Mouse (Mus musculus): ENCODE data around the gene Klhdc10. TPM values are rescaled to one million over a fixed set of nuclear protein-coding genes. Genes with fewer than 3 reads are reported as not detected.
"Not testable (repeated sequence)": the region's sequence is repeated elsewhere in the genome, so short reads cannot be mapped to it uniquely, and the experiment has no call there.

Gene Klhdc10
- polyA plus RNA-seq, 1 experiment = 6.6 TPM

DNA sequence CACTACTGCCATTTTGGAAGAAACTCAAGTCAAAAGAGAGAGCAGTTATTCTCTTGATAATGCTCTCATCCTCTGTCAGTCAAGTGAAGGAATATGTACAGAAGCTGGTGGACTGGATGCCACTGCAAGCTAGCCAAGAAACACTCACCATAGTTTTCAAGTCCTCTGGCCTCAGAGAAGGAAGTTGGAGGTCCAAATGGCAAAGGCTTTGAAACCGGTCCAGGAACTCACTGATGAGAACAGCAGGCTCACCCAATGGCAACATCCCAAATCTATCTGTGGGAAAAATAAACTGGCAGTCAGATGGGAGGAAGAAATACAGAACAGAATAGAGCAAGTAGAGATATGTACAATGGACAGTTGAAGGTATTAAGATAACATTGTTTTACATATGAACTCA, 25.9 kb upstream of the Klhdc10 start:
- H3K27ac ChIP-seq (ENCODE audit: insufficient read depth, low read depth, low read length) = no peak overlapping the region
- WGBS = 50% methylated on average over 1 of the region's 1 CpGs
- no peak overlapping the region for H3K4me3 ChIP-seq (ENCODE audit: low read depth, low read length)
- TF ChIP-seq CTCF (IDR thresholded peaks at IDR 0.05; ENCODE audit: extremely low read depth, insufficient read length, insufficient replicate concordance, low read depth, low read length) (no peak), POLR2A (IDR thresholded peaks at IDR 0.05; ENCODE audit: low read depth, low read length) (no peak)
- H3K27me3 ChIP-seq (ENCODE audit: control insufficient read depth, insufficient read depth, low read length) = no peaks in the 10 kb centered on the region
- H3K4me1 ChIP-seq (ENCODE audit: control insufficient read depth, insufficient read depth, insufficient read length, low read length) = no peaks in the 10 kb centered on the region
- H3K36me3 ChIP-seq (ENCODE audit: control insufficient read depth, insufficient read depth, low read length) = peaks cover 59% of the 10 kb centered on the region

DNA sequence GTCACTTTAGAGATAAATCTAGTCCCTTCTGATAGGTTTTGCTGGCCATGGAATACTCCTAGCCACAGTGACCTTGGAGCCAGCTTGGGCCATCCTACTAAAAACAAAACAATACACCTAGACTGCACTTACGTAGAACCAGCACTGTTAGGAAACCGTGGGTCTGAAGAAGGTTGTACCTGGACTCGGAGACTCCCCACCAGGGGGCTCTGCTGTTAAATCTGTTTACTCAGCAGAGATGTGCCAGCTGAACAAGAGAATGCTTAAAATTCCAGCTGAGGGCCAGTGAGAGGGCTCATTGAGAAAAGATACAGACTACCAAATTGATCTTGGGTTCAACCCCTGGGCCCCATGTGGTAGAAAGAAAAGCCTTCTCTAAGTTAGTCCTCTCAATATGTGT, 20.6 kb upstream of the Klhdc10 start:
- peaks cover 40% of the 10 kb centered on the region for H3K36me3 ChIP-seq (ENCODE audit: control insufficient read depth, insufficient read depth, low read length)
- WGBS = 75% methylated on average over 3 of the region's 3 CpGs
- no peak overlapping the region for H3K4me3 ChIP-seq (ENCODE audit: low read depth, low read length)
- H3K27ac ChIP-seq (ENCODE audit: insufficient read depth, low read depth, low read length) = no peak overlapping the region
- no peaks in the 10 kb centered on the region for H3K27me3 ChIP-seq (ENCODE audit: control insufficient read depth, insufficient read depth, low read length)
- H3K4me1 ChIP-seq (ENCODE audit: control insufficient read depth, insufficient read depth, insufficient read length, low read length) = no peaks in the 10 kb centered on the region
- TF ChIP-seq POLR2A (IDR thresholded peaks at IDR 0.05; ENCODE audit: low read depth, low read length) (no peak), CTCF (IDR thresholded peaks at IDR 0.05; ENCODE audit: extremely low read depth, insufficient read length, insufficient replicate concordance, low read depth, low read length) (no peak)

DNA sequence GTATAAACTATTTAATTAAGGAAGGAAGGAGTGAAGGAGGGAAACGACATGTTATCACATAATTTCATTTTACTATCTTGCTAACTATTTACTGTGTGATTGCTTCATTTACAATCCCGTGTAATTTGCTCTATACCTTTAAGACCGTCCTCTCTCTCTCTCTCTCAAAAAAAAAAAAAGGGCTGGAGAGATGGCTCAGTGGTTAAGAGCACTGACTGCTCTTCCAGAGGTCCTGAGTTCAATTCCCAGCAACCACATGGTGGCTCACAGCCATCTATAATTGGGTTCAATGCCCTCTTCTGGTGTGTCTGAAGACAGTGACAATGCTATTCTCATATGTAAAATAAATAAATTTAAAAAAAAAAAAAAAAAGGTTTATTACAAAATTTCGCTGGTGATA, 11.4 kb upstream of the Klhdc10 start:
- not testable (repeated sequence) for H3K27ac ChIP-seq (ENCODE audit: insufficient read depth, low read depth, low read length); H3K27me3 ChIP-seq (ENCODE audit: control insufficient read depth, insufficient read depth, low read length); H3K4me1 ChIP-seq (ENCODE audit: control insufficient read depth, insufficient read depth, insufficient read length, low read length)
- WGBS = 6% methylated on average over 4 of the region's 4 CpGs
- peaks cover 10% of the 10 kb centered on the region for H3K36me3 ChIP-seq (ENCODE audit: control insufficient read depth, insufficient read depth, low read length)
- peak overlapping the region; percentile 67 for H3K4me3 ChIP-seq (ENCODE audit: low read depth, low read length)

DNA sequence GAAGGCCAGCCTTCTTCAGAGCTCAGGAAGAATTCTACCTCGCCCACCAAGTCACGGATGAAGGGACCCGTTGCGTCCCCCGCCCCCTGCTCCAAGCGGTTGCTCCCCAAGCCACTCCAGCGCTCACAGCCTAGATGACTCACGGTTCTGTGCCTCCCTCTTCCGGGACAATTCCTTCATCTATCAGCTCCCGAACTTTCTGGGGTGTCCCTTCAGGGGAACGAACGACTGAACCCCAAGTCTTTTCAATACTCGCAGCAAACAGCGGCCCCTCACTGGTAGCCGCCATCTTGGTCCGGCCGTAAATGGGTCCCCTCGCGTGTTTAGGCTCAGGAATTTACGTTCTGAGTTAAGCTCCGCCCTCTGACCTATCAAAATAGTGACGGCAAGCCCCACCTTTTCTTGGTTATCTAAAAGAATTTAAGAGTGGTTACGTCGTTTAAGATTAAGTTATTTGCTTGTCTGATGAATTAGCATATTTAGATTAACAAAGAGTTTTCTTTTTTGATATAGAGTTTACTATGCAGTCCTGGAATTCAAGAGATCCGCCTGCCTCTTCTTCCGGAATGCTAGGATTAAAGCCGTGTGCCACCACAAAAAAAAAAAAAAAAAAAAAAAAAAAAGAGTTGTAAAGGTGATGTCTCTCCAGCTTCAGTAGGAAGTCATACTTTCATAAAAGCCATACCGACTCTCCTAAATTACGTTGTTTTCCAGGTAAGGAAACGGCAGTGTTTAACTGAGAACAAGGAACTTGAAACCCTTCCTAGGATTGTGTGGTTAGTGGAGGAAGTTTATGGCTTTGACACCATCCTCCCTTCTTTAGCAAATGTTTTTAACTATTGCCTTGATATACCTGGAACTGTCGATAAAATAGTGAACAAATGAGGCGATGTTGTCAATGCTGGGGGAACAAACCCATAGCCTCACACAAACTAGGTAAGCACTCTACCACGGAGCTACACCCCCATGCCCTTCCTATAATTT, 10.7 kb upstream of the Klhdc10 start, which contains the start of gene Zc3hc1:
Gene Zc3hc1, minus strand, starts transcription at position 315 of the 984 bp plus-strand sequence.
- Histone ChIP-seq H3K27ac (ENCODE audit: insufficient read depth, low read depth, low read length) (no peak within 1 kb of the TSS), H3K4me3 (ENCODE audit: low read depth, low read length) (peak within 1 kb of the TSS; percentile 67), H3K4me1 (ENCODE audit: control insufficient read depth, insufficient read depth, insufficient read length, low read length) (no peaks in the 10 kb centered on the region), H3K27me3 (ENCODE audit: control insufficient read depth, insufficient read depth, low read length) (no peaks in the 10 kb centered on the region), H3K36me3 (ENCODE audit: control insufficient read depth, insufficient read depth, low read length) (peaks cover 4% of the 10 kb centered on the region)
- WGBS = 7% methylated on average over 33 of the region's 33 CpGs
- TF ChIP-seq CTCF (IDR thresholded peaks at IDR 0.05; ENCODE audit: extremely low read depth, insufficient read length, insufficient replicate concordance, low read depth, low read length) (no peak), POLR2A (IDR thresholded peaks at IDR 0.05; ENCODE audit: low read depth, low read length) (peak; percentile 58; the same call in 1 of the 2 replicates)

DNA sequence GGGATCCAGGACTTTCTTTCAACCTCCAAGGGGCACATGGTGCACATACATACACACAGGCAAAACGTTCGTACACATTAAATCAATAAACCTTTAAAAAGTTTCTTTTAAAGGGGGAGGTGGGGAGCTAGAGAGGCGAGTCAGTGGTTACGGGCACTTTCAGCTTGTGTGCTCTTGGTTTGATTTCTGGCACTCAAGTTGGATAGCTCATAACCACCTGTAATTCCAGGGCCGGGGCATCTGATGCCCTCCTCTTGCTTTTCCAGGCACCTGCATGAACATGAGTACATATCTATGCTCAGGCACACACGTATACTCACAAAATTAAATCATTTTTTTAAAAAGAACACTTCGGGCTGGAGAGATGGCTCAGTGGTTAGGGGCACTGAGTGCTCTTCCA, 9.7 kb upstream of the Klhdc10 start:
- no peak for TF ChIP-seq POLR2A (IDR thresholded peaks at IDR 0.05; ENCODE audit: low read depth, low read length)
- no peak for TF ChIP-seq CTCF (IDR thresholded peaks at IDR 0.05; ENCODE audit: extremely low read depth, insufficient read length, insufficient replicate concordance, low read depth, low read length)
- no peaks in the 10 kb centered on the region for H3K27me3 ChIP-seq (ENCODE audit: control insufficient read depth, insufficient read depth, low read length)
- no peaks in the 10 kb centered on the region for H3K36me3 ChIP-seq (ENCODE audit: control insufficient read depth, insufficient read depth, low read length)
- no peaks in the 10 kb centered on the region for H3K4me1 ChIP-seq (ENCODE audit: control insufficient read depth, insufficient read depth, insufficient read length, low read length)
- no peak overlapping the region for H3K4me3 ChIP-seq (ENCODE audit: low read depth, low read length)
- 88% methylated on average over 7 of the region's 7 CpGs for WGBS
- H3K27ac ChIP-seq (ENCODE audit: insufficient read depth, low read depth, low read length) = no peak overlapping the region

DNA sequence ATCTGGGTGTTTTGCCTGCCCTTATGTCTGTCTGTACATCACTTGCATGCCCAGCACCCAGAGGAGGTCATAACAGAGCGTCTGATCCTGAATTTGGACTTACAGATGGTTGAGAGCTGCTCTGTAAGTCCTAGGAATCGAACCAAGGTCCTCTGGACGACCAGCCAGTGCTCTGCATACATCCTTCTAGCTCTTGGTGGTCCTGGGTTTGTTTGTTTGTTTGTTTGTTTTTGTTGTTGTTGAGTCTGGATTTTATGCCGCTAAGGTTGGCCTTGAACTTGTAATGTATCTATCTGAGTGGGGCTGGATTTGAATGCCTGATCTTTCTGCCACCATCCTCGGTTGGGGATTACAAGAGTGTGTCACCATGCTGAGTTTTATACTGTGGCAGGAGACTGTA, 1.5 kb upstream of the Klhdc10 start:
- Histone ChIP-seq H3K27me3 (ENCODE audit: control insufficient read depth, insufficient read depth, low read length) (no peaks in the 10 kb centered on the region), H3K27ac (ENCODE audit: insufficient read depth, low read depth, low read length) (no peak overlapping the region), H3K4me3 (ENCODE audit: low read depth, low read length) (no peak overlapping the region), H3K36me3 (ENCODE audit: control insufficient read depth, insufficient read depth, low read length) (no peaks in the 10 kb centered on the region), H3K4me1 (ENCODE audit: control insufficient read depth, insufficient read depth, insufficient read length, low read length) (peaks cover 2% of the 10 kb centered on the region; the same call in 1 of the 2 replicates)
- WGBS = 73% methylated on average over 5 of the region's 5 CpGs
- no peak for TF ChIP-seq CTCF (IDR thresholded peaks at IDR 0.05; ENCODE audit: extremely low read depth, insufficient read length, insufficient replicate concordance, low read depth, low read length)
- TF ChIP-seq POLR2A (IDR thresholded peaks at IDR 0.05; ENCODE audit: low read depth, low read length) = no peak

DNA sequence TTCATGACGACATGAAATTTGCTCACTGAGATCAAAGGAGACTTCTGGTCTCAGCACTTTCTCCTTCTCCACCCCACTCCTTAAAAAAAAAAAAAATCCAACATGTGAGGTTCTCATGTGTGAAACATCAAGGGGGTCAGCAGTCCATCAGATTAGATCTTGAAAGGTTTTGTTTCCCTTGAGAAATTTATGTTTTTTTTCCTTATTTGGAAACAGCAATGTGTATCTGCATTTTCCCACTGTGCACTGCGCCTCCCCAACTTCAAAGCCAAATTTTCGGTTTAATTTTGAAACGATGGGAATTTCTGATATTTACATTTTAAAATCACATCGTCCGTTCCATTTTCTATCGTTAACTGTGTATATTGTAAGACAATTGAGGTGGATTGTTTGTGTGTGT, 952 bp upstream of the Klhdc10 start:
- Histone ChIP-seq H3K27ac (ENCODE audit: insufficient read depth, low read depth, low read length) (no peak overlapping the region), H3K4me3 (ENCODE audit: low read depth, low read length) (no peak overlapping the region)

More for the DNA sequence above, 952 bp upstream of the Klhdc10 start:
- peaks cover 2% of the 10 kb centered on the region; the same call in 1 of the 2 replicates for H3K4me1 ChIP-seq (ENCODE audit: control insufficient read depth, insufficient read depth, insufficient read length, low read length)
- no peaks in the 10 kb centered on the region for H3K27me3 ChIP-seq (ENCODE audit: control insufficient read depth, insufficient read depth, low read length)
- no peaks in the 10 kb centered on the region for H3K36me3 ChIP-seq (ENCODE audit: control insufficient read depth, insufficient read depth, low read length)
- no peak for TF ChIP-seq POLR2A (IDR thresholded peaks at IDR 0.05; ENCODE audit: low read depth, low read length)
- no peak for TF ChIP-seq CTCF (IDR thresholded peaks at IDR 0.05; ENCODE audit: extremely low read depth, insufficient read length, insufficient replicate concordance, low read depth, low read length)
- WGBS = 3% methylated on average over 7 of the region's 7 CpGs
